Mouse (Mus musculus) left cerebral cortex, postnatal 25 days (tissue): Measurements from ENCODE around the gene Mrpl34. TPM values are rescaled to one million over a fixed set of nuclear protein-coding genes. Genes with fewer than 3 reads are reported as not detected.

Source experiments
- DNase-seq, 2 experiments: peaks; one replicate each; pipeline ENCODE4 v3.0.0; 2022; ENCODE audit warnings: low spot score in 2 of 2, mixed read lengths in 1 of 2
- intact Hi-C: fragments of 180-260 bp; cut with DNase I; formaldehyde crosslinking; loops from one replicate; pipeline ENCODE4 v1.15.1; 2025
- total RNA-seq, 2 experiments: library from RNA; stranded (reverse); gene quantifications; 2 replicates each; pipeline ENCODE4 v1.2.3; 2021

The Mrpl34 gene
- total RNA-seq, 2 experiments from 2014 or later: 59.7 to 60.8 TPM

DNA sequence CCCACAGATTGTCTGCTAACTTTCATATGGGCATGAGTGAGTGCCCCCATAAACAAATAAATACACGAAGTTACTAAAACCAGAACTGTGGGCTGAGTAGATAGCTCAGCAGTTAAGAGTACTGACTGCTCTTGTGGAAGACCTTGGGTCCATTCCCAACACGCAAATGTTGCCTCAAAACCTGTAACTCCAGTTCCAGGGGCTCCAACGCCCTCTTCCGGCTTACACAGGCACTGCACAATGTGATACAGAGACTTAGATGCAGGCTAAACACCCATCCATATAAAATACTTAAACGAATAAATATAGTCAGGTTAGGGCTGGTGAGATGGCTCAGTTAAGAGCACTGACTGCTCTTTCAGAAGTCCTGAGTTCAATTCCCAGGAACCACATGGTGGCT is 50.3 kb downstream of the Mrpl34 start:
- DNase-seq: no peak
- intact Hi-C loops: no loop called here

Other genes with a start within 250 kb of the Mrpl34 start
- 10 to 100 TPM; 27.7 to 32.4 TPM for gene Myo9b, start 192.2 kb upstream of the Mrpl34 start, total RNA-seq
- gene Haus8, start 192.0 kb upstream of the Mrpl34 start, total RNA-seq: 10 to 100 TPM; 10.9 to 14.7 TPM
- gene Use1, start 98.1 kb upstream of the Mrpl34 start, total RNA-seq: 100 to 1,000 TPM in 1 of 2 experiments, 10 to 100 TPM in 1; 95.9 to 102 TPM
- gene Ocel1, start 93.7 kb upstream of the Mrpl34 start, total RNA-seq: 10 to 100 TPM; 14.8 to 18.6 TPM
- gene Nr2f6, start 83.0 kb upstream of the Mrpl34 start, total RNA-seq: 10 to 100 TPM; 37.6 to 43.0 TPM
- 1 to 10 TPM; 4.9 to 5.0 TPM for gene Ushbp1, start 69.2 kb upstream of the Mrpl34 start, total RNA-seq
- 100 to 1,000 TPM; 111 to 117 TPM for gene Babam1, start 68.1 kb upstream of the Mrpl34 start, total RNA-seq
- gene Ankle1, start 58.9 kb upstream of the Mrpl34 start, total RNA-seq: under 1 TPM; 0.28 to 0.41 TPM
- 100 to 1,000 TPM; 299 to 324 TPM for gene Abhd8, start 1.3 kb upstream of the Mrpl34 start, total RNA-seq
- gene Dda1, start 4.2 kb downstream of the Mrpl34 start, total RNA-seq: 10 to 100 TPM; 80.9 to 84.8 TPM
- gene Ano8, start 21.0 kb downstream of the Mrpl34 start, total RNA-seq: 10 to 100 TPM; 59.9 to 60.9 TPM
- gene Gtpbp3, start 23.1 kb downstream of the Mrpl34 start, total RNA-seq: 10 to 100 TPM; 28.6 to 33.2 TPM
- gene Plvap, start 46.8 kb downstream of the Mrpl34 start, total RNA-seq: 1 to 10 TPM; 5.7 to 6.6 TPM
- not detected for gene Ccdc194, start 60.8 kb downstream of the Mrpl34 start, total RNA-seq
- gene Bst2, start 72.5 kb downstream of the Mrpl34 start, total RNA-seq: 1 to 10 TPM; 2.3 to 4.3 TPM
- 10 to 100 TPM; 31.7 to 33.7 TPM for gene Mvb12a, start 78.0 kb downstream of the Mrpl34 start, total RNA-seq
- gene Tmem221, start 93.9 kb downstream of the Mrpl34 start, total RNA-seq: under 1 TPM in 1 of 2 experiments, not detected in 1; 0.21 TPM
- gene Nxnl1, start 101.6 kb downstream of the Mrpl34 start, total RNA-seq: under 1 TPM in 1 of 2 experiments, not detected in 1; 0.16 TPM
- 10 to 100 TPM; 90.0 to 92.8 TPM for gene Slc27a1, start 103.9 kb downstream of the Mrpl34 start, total RNA-seq
- gene Pgls, start 127.2 kb downstream of the Mrpl34 start, total RNA-seq: 10 to 100 TPM; 35.1 to 38.7 TPM
- gene Fam129c, start 132.7 kb downstream of the Mrpl34 start, total RNA-seq: 1 to 10 TPM; 3.6 to 4.2 TPM
- 10 to 100 TPM; 49.3 to 51.5 TPM for gene Colgalt1, start 146.0 kb downstream of the Mrpl34 start, total RNA-seq
- gene Unc13a, start 206.8 kb downstream of the Mrpl34 start, total RNA-seq: 100 to 1,000 TPM; 318 to 327 TPM
- 1 to 10 TPM; 3.9 to 4.8 TPM for gene Jak3, start 211.3 kb downstream of the Mrpl34 start, total RNA-seq
- gene Insl3, start 224.3 kb downstream of the Mrpl34 start, total RNA-seq: 1 to 10 TPM; 1.3 to 1.5 TPM
- gene B3gnt3, start 236.8 kb downstream of the Mrpl34 start, total RNA-seq: under 1 TPM; 0.34 to 0.53 TPM